Mouse (Mus musculus) central nervous system, embryonic 14 days (tissue): ENCODE measurements around the gene Polr2f. TPM values are rescaled to one million over a fixed set of nuclear protein-coding genes. Genes with fewer than 3 reads are reported as not detected.

Experiments
- polyA plus RNA-seq: library from polyadenylated mRNA; depleted of rRNA; stranded (reverse); fragments of >200 nt; gene quantifications from 2 replicates; pipeline ENCODE4 v1.2.3, GENCODE M21; 2012; rRNA removed

Polr2f gene
- polyA plus RNA-seq, result 182 and 194 TPM in 2 replicates

DNA sequence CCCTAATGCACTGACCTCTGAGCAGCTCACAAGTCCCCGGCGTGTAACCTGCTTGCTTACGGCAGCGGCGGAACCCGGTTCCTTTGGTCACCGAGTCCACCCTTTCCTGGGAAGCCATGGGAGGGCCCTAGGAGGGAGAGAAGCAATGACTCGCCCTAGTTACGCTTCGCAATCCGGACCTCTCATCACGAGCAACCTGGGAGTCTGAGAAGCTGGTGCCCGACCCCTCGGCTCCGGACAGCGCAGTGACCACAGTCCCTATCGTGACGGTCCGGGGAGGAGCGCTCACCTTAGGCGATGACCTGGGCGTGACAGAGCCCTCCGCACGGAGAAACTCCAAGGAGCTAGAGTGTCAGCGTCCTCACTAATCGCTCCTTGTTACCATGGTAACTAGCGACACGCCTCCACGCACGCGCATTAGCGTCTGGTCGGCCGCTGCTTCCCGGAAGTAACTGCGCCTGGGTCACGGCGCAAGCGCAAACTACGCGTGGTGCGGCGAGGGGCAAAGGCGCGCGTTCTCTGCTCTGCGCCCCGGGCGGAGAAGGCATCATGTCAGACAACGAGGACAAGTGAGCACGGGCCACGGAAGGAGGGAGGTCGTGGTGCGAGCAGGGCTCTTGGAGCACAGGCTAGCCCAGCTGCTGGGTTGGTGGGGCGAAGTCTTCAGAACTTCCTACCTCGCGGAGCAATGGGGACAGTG, at the start of gene Polr2f, which contains the start of gene 1700088E04Rik:
TSS of gene Polr2f (plus strand) at position 144 of the 700 bp plus-strand sequence.
TSS of gene 1700088E04Rik (minus strand) at position 388 of the 700 bp plus-strand sequence.

DNA sequence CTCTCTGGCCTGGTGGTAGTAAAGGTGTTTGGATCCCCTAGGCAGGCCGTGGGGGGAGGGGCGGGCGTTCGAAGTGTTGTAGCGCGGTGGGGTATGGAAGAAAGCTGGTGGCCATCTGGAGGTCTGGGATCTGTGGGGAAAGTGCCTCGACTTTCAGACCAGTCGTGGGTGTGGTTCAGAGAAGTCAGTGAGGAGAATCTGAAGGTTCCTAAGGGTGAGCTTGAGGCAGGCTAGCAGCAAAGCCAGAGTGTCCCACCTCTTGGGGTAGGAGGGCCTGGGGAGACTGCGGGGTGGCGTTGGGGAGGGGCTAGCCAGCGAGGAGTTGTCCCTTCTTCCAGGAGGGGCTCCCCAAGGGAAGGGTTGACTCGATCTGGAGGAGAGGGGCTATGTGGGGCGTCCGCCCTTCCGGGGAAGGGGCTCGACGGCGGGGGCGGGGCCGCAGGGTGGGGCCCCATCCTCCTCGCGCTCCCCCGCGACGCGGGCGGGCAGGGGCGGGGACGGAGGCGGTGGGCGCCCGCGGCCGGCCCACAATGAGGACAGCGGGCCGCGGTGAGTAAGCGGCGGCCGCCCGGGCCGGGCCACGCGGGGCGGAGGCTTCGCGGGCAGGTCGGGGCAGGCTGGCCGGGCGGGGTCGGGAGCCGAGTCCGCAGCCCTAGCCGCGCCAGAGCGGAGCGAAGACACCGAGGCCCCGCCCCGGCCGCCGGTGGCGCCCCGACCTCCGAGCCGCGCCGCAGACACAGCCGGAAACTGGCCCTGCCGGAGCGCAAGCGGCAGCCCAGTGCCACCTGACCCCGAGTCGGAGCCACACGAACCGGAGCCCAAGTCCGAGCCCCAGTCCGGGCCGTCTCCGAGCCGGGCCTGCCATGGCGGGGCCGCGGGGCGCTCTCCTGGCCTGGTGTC, 32.1 kb upstream of the Polr2f start, which contains the start of gene Micall1:
TSS of gene Micall1 (plus strand) at position 478 of the 900 bp plus-strand sequence.

DNA sequence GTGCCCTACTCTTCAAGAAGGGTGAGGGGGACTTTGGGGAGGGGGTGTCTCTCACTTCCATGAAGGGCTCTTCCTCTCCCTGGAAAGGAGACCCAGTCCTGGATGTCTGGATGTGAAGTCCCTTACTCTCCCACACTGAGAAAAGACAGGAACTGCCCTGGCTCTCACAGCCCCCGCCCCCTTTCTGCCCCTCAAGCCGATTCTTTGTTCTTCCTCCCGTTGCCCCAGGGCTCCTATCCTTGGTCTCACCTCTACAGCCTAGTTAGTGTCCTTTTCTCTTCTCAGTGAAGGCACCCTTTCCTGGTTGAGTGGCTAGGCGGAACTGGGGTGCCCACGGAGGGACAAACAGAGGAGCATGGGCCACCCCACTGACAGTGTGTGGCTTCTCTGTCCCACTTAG, 24.3 kb downstream of the Polr2f start, which contains the start of gene Sox10:
TSS of gene Sox10 (minus strand) at position 101 of the 400 bp plus-strand sequence.

Other genes with a start within 250 kb of the Polr2f start
- gene Gm49510, start 241.3 kb upstream of the Polr2f start, polyA plus RNA-seq, result 0.02 and 0.03 TPM in 2 replicates
- 13.7 and 27.6 TPM in 2 replicates for gene Sh3bp1, start 241.2 kb upstream of the Polr2f start, polyA plus RNA-seq
- 87.9 and 100 TPM in 2 replicates for gene Pdxp, start 227.1 kb upstream of the Polr2f start, polyA plus RNA-seq
- 226 and 578 TPM in 2 replicates for gene Lgals1, start 214.3 kb upstream of the Polr2f start, polyA plus RNA-seq
- 41.2 and 43.8 TPM in 2 replicates for gene Nol12, start 206.1 kb upstream of the Polr2f start, polyA plus RNA-seq
- 48.5 and 58.0 TPM in 2 replicates for gene Triobp, start 193.3 kb upstream of the Polr2f start, polyA plus RNA-seq
- gene H1f0, start 112.6 kb upstream of the Polr2f start, polyA plus RNA-seq, result 278 and 348 TPM in 2 replicates
- 0.07 and 0.24 TPM in 2 replicates for gene Galr3, start 99.1 kb upstream of the Polr2f start, polyA plus RNA-seq
- 58.6 and 61.8 TPM in 2 replicates for gene Ankrd54, start 78.1 kb upstream of the Polr2f start, polyA plus RNA-seq
- 173 and 188 TPM in 2 replicates for gene Eif3l, start 65.8 kb upstream of the Polr2f start, polyA plus RNA-seq
- 22.3 and 27.5 TPM in 2 replicates for gene Micall1, start 32.1 kb upstream of the Polr2f start, polyA plus RNA-seq
- gene 1700088E04Rik, start 244 bp downstream of the Polr2f start, polyA plus RNA-seq, result 16.1 and 16.8 TPM in 2 replicates
- gene Sox10, start 24.2 kb downstream of the Polr2f start, polyA plus RNA-seq, result 5.8 and 20.4 TPM in 2 replicates
- gene Pick1, start 88.2 kb downstream of the Polr2f start, polyA plus RNA-seq, result 117 and 118 TPM in 2 replicates
- 2.3 TPM in 2 replicates for gene Gm49486, start 88.4 kb downstream of the Polr2f start, polyA plus RNA-seq
- gene Slc16a8, start 113.8 kb downstream of the Polr2f start, polyA plus RNA-seq, result 0.34 and 0.35 TPM in 2 replicates
- gene Baiap2l2, start 144.5 kb downstream of the Polr2f start, polyA plus RNA-seq, result 1.6 and 1.7 TPM in 2 replicates
- 99.6 and 99.9 TPM in 2 replicates for gene Pla2g6, start 187.4 kb downstream of the Polr2f start, polyA plus RNA-seq
- 3.2 and 3.7 TPM in 2 replicates for gene Maff, start 205.6 kb downstream of the Polr2f start, polyA plus RNA-seq